Mouse (Mus musculus) testis, adult 2 months (tissue): Measurements from ENCODE around the gene Csnk2b.

Source experiments
- CTCF ChIP-seq: fragments of 200-500 bp; IDR thresholded peaks from 2 replicates; pipeline ENCODE4 v1.5.1; 2012; ENCODE audit warnings: low read depth, mild to moderate bottlenecking, inconsistent platforms, low read length, moderate library complexity; ENCODE audit not compliant: control insufficient read depth, insufficient read depth, insufficient replicate concordance
- POLR2A ChIP-seq: fragments of 200-500 bp; IDR thresholded peaks from 2 replicates; pipeline ENCODE4 v1.6.1; 2012; ENCODE audit warnings: low read depth, mild to moderate bottlenecking, inconsistent platforms, low read length, moderate library complexity; ENCODE audit not compliant: control insufficient read depth

DNA sequence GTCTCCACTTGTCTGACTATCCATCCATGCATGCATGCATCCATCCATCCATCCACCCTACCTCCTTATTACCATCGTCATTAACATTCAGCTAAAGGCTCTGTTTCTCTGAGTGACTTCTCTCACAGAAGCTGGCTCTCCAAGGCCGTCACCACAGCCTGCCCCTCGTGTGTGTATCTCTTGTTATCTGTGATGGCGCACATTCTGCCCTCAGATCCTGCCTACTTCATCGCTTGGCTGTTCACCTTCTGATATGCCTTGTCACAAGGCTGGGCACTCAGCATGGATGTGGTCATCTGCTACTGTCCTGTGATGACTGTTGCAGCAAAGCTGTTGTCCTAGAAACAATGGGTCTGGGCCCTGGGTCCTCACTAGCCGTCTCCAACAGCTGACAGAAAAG lies 17.1 kb downstream of the Csnk2b start:
- TF ChIP-seq CTCF (no peak), POLR2A (no peak)
